Mouse (Mus musculus): ENCODE measurements around the gene Pcdh20.

DNA sequence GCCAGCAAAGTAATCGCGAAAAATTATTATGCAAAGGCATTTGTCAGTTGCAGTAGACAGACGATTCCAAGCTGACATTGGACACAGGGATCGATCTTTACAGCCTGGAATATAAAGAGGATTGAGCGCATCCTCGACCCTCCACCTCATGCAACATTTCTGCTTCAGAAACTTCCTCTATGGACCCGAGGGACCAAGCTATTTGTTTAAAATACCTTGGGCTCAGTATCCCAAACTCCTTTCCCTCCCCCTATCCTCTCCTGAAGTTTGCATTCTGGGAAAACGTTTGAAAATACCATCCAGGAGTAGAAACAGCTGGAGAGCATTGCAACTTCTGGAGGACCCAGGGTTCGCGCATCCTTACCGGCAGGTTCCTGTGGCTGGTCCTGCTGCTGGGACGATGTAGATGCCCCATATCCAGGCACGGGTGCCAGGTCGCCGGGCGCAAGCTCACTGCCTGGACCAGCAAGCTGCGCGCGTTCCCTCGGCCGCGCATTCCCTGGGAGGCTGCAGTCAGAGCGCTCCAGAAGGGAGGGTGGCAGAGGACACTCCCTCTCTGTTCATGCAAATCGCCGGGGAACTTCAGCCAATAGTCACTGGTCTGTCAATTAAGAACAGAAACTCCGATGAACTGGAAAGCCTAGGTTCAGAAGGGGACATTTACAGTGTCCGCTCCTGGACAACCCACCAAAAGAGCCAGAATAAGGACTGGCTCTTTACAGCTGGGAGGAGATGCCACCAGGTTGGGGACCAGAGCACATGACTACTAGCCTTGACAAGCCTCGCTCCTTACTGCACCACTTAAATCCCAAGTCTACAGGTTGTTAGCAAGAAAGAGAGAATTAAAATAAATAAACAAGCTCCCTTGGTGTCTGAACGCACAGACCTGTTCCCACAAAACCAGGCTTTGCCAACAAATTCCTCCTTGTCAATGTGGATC, at the start of gene Pcdh20:
- TF ChIP-seq POLR2A (IDR thresholded peaks at IDR 0.05; ENCODE audit: borderline replicate concordance, insufficient read depth, low read length) (no peak), CTCF (IDR thresholded peaks at IDR 0.05; ENCODE audit: borderline replicate concordance, insufficient read depth, low read depth, low read length) (no peak)
